Mouse (Mus musculus) heart, postnatal 0 days (tissue): ENCODE measurements around the gene Plekhf1. TPM values are rescaled to one million over a fixed set of nuclear protein-coding genes. Genes with fewer than 3 reads are reported as not detected.

Experiments used
- ATAC-seq: fragments of 200-750 bp; cut with Nextera tagmentation; 2 replicates; pipeline ENCODE4 v1.8.0; 2017; ENCODE audit warnings: low read depth, moderate number of reproducible peaks, moderate library complexity; ENCODE audit not compliant: insufficient read depth
- DNase-seq: peaks from one replicate; pipeline ENCODE4 v3.0.0-alpha.2; 2016; ENCODE audit warnings: low spot score
- H3K27ac ChIP-seq: fragments of 300-500 bp; sonication (generic); 2 replicates; pipeline ENCODE4 v1.5.1; 2014; ENCODE audit warnings: low read depth, mild to moderate bottlenecking
- H3K27me3 ChIP-seq: fragments of 300-500 bp; sonication (generic); 2 replicates; pipeline ENCODE4 v1.6.1; 2014; ENCODE audit warnings: low read length, mixed read lengths; ENCODE audit not compliant: control insufficient read depth, insufficient read depth
- H3K36me3 ChIP-seq: fragments of 300-500 bp; sonication (generic); replicated peaks from 2 replicates; pipeline ENCODE4 v1.6.1; 2014; ENCODE audit warnings: low read length, mixed read lengths; ENCODE audit not compliant: control insufficient read depth, insufficient read depth
- H3K4me1 ChIP-seq: fragments of 300-500 bp; sonication (generic); 2 replicates; pipeline ENCODE4 v1.6.1; 2014; ENCODE audit warnings: antibody characterized with exemption; ENCODE audit not compliant: control insufficient read depth, insufficient read depth
- H3K4me2 ChIP-seq: fragments of 300-500 bp; sonication (generic); 2 replicates; pipeline ENCODE4 v1.6.1; 2014; ENCODE audit warnings: low read depth, mild to moderate bottlenecking, low read length, moderate library complexity
- H3K4me3 ChIP-seq: fragments of 300-500 bp; sonication (generic); 2 replicates; pipeline ENCODE4 v1.5.1; 2014; ENCODE audit warnings: low read depth, low read length
- H3K9ac ChIP-seq: fragments of 300-500 bp; sonication (generic); replicated peaks from 2 replicates; pipeline ENCODE4 v1.6.1; 2014; ENCODE audit warnings: low read depth, low read length, mixed read lengths
- H3K9me3 ChIP-seq: fragments of 300-500 bp; sonication (generic); replicated peaks from 2 replicates; pipeline ENCODE4 v1.6.1; 2016; ENCODE audit warnings: low read length; ENCODE audit not compliant: control insufficient read depth
- CTCF ChIP-seq: IDR thresholded peaks from 2 replicates; pipeline ENCODE4 v1.5.1; 2016; ENCODE audit warnings: antibody characterized with exemption, control low read depth, low read depth
- EP300 ChIP-seq: IDR thresholded peaks from 2 replicates; pipeline ENCODE4 v1.6.1; 2016; ENCODE audit warnings: antibody characterized with exemption, low read depth
- WGBS: fragments of 180-500 bp; shearing (Covaris S2); extraction: QIAGEN DNeasy Blood & Tissue Kit; methylation state at CpG from one replicate; pipeline ENCODE4 v1.1.7; 2014; 5-methylcytosine and 5-hydroxymethylcytosine counted together
- polyA plus RNA-seq: library from polyadenylated mRNA; unstranded; fragments of >200 nt; fragmentation: Nextera tagmentation; extraction: Ambion mirVana; gene quantifications from 2 replicates; pipeline ENCODE4 v1.2.1, GENCODE M21; 2015
- total RNA-seq: library from RNA; depleted of rRNA; stranded (reverse); fragments of >200 nt; gene quantifications from 2 replicates; pipeline ENCODE4 v1.2.3, GENCODE M21; 2014; ENCODE audit warnings: low replicate concordance

Plekhf1 gene
- total and polyA plus RNA-seq, 2 experiments from 2014 or later, result 6.6 to 17.5 TPM

GRCm38 (mm10) chr7:38181366-38181765 lies 46.5 kb downstream of the Plekhf1 start:
- Histone ChIP-seq H3K4me2 (no peak overlapping the region), H3K9ac (no peak overlapping the region), H3K4me1 (peaks cover 10% of the 10 kb centered on the region), H3K27me3 (no peaks in the 10 kb centered on the region), H3K9me3 (no peaks in the 10 kb centered on the region), H3K36me3 (no peaks in the 10 kb centered on the region), H3K4me3 (no peak overlapping the region), H3K27ac (no peak overlapping the region)
- TF ChIP-seq EP300 (no peak), CTCF (no peak)
- WGBS, result 80% methylated on average over 2 of the region's 2 CpGs
- ATAC-seq (no peak), DNase-seq (no peak)

GRCm38 (mm10) chr7:38179896-38180295 lies 47.9 kb downstream of the Plekhf1 start:
- no peak overlapping the region for H3K27ac ChIP-seq
- TF ChIP-seq EP300 (no peak), CTCF (no peak)
- no peak for DNase-seq
- H3K27me3 ChIP-seq, result peaks cover 2% of the 10 kb centered on the region; the same call in 1 of the 2 replicates
- peaks cover 10% of the 10 kb centered on the region for H3K4me1 ChIP-seq
- no peaks in the 10 kb centered on the region for H3K36me3 ChIP-seq
- no peaks in the 10 kb centered on the region for H3K9me3 ChIP-seq
- ATAC-seq, result no peak
- H3K9ac ChIP-seq, result no peak overlapping the region
- no peak overlapping the region for H3K4me2 ChIP-seq
- H3K4me3 ChIP-seq, result no peak overlapping the region
- 50% methylated on average over 3 of the region's 3 CpGs for WGBS

DNA sequence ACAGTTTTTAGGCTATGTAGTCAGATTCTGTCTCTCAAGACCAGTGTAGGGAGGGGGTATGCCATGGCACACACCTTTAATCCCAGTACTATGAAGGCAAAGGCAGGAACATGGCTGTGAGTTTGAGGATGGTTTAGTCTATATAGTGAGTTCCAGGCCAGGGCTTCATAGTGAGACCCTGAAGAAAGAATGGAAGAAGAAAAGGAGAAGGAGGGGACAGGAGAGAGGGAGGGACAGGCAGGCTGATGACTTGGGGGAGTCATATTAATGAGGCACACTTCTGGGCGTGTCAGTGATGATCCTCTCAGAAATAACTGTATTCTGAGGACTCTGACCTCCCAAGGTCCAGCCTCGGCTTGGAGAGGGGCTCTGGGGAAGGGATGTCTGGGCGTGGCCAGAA lies 51.8 kb downstream of the Plekhf1 start:
- no peak overlapping the region for H3K4me3 ChIP-seq
- H3K36me3 ChIP-seq, result no peaks in the 10 kb centered on the region
- H3K4me1 ChIP-seq, result no peaks in the 10 kb centered on the region
- WGBS, result 67% methylated on average over 3 of the region's 3 CpGs
- ATAC-seq, result no peak
- H3K27ac ChIP-seq, result no peak overlapping the region
- DNase-seq, result no peak
- H3K9me3 ChIP-seq, result no peaks in the 10 kb centered on the region
- H3K9ac ChIP-seq, result no peak overlapping the region
- H3K27me3 ChIP-seq, result peaks cover 11% of the 10 kb centered on the region; the same call in 1 of the 2 replicates
- H3K4me2 ChIP-seq, result no peak overlapping the region
- TF ChIP-seq CTCF, result no peak
- TF ChIP-seq EP300, result no peak

- Histone ChIP-seq H3K27me3 (peaks cover 11% of the 10 kb centered on the region; the same call in 1 of the 2 replicates), H3K36me3 (no peaks in the 10 kb centered on the region), H3K9ac (0 out of 2 replicates have a peak overlapping the region, but pooled peaks have one; percentile 28), H3K9me3 (no peaks in the 10 kb centered on the region), H3K4me1 (no peaks in the 10 kb centered on the region), H3K27ac (no peak overlapping the region), H3K4me3 (peak overlapping the region; percentile 37), H3K4me2 (peak overlapping the region; percentile 63)
- no peak for DNase-seq
- ATAC-seq, result peak; percentile 47; the same call in 1 of the 2 replicates
- TF ChIP-seq EP300 (no peak), CTCF (no peak)
- WGBS, result 14% methylated on average over 31 of the region's 31 CpGs
These were observed 53.3 kb downstream of the Plekhf1 start for GRCm38 (mm10) chr7:38174321-38175148.

GRCm38 (mm10) chr7:38173871-38174270 lies 53.9 kb downstream of the Plekhf1 start:
- DNase-seq (no peak), ATAC-seq (no peak)
- peak overlapping the region; percentile 37 for H3K4me3 ChIP-seq
- no peak for TF ChIP-seq EP300
- TF ChIP-seq CTCF, result no peak
- no peaks in the 10 kb centered on the region for H3K4me1 ChIP-seq
- H3K27ac ChIP-seq, result no peak overlapping the region
- WGBS, result 24% methylated on average over 14 of the region's 14 CpGs
- H3K9me3 ChIP-seq, result no peaks in the 10 kb centered on the region
- H3K4me2 ChIP-seq, result peak overlapping the region; percentile 63
- no peaks in the 10 kb centered on the region for H3K36me3 ChIP-seq
- peaks cover 11% of the 10 kb centered on the region; the same call in 1 of the 2 replicates for H3K27me3 ChIP-seq
- 0 out of 2 replicates have a peak overlapping the region, but pooled peaks have one; percentile 28 for H3K9ac ChIP-seq
